Mouse (Mus musculus) mouse trophoblast stem cell (cell line): ENCODE data around the gene Pin1.

Experiments used
- in situ Hi-C, 2 experiments: fragments of 300-500 bp; cut with MseI, MboI; formaldehyde crosslinking; loops; 2 replicates in 1 of 2; 3 replicates in 1 of 2; pipeline ENCODE4 v1.15.1; 2025

Gene Pin1

DNA sequence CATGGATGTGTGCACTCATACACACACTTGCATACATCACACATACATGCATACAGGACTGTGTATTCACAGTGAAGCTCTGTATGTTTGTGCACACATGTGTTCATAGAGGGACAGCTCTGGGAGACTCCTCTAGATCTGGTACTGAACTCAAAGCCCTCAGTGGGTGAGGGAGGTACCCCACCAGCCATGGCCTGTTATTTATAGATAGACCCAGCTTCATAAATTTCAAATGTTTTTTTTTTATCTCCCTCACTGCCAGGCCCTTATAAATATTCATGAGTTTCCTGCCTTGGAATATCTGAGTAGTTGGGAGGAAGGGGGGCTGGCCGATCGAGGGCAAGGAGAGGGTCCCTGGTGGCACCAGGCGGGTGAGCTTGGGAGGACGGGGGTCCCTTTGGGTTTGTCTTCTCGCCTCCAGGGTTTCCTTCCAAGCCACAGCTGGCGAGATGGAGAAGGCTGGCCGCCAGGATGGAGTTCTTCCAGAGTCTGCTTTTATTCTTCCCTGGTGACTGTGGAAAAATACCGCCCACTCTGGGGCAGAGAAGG, 52.0 kb downstream of the Pin1 start:
- in situ Hi-C loops, result no loop called here

DNA sequence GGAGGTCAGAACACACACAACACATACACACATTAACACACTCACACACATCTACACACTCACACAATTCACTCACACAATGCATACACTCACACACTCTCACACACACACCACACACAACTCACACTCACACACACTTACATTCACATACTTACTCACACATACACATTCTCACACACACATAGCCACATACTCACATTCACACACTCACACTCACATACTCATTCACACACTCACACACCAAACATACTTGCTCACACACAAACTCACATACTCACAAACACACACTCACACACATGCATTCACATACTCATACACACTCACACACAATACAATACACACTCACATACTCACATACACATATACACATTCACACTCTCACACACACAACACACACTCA, 53.5 kb downstream of the Pin1 start:
- in situ Hi-C loops, result no loop called here

DNA sequence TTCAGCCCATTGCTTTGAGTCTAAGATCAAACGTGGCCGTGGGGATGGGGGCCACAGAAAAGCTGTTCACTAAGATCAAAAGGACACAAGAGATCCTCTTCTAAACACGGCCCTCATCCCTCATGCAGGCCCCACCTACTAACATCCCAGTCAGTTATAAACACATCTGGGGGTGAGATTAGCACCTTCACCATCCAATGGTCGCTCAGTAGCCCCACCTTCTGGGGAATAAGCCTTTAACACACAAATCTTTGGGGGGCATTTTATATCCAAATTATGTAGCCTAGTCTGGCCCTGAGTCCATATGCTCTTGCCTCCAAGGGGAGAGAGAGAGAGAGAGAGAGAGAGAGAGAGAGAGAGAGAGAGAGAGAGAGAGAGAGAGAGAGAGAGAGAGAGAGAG, 54.1 kb downstream of the Pin1 start:
- in situ Hi-C loops, result no loop called here

DNA sequence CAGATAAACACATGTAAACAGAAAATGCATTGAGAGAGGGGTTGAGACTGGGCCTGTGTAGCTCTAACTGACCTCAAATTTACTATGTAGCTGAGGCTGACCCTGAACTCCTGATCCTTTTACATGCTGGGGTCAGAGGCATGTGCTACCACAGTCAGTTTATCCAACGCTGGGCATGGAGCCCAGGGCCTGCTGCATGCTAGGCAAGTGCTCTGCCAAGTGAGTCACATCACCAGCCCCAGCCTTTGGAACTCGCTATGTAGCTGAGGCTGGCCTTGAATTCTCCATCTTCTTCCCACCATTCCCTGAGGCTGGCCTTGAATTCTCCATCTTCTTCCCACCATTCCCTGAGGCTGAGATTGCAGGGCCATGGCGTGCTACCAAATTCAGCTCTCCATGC, 58.6 kb downstream of the Pin1 start:
- in situ Hi-C loops, result loop anchor here in 1 of 2 experiments (5.0 kb wide), 1 partner anchor 38 kb away; no protein-coding TSS in a partner anchor

DNA sequence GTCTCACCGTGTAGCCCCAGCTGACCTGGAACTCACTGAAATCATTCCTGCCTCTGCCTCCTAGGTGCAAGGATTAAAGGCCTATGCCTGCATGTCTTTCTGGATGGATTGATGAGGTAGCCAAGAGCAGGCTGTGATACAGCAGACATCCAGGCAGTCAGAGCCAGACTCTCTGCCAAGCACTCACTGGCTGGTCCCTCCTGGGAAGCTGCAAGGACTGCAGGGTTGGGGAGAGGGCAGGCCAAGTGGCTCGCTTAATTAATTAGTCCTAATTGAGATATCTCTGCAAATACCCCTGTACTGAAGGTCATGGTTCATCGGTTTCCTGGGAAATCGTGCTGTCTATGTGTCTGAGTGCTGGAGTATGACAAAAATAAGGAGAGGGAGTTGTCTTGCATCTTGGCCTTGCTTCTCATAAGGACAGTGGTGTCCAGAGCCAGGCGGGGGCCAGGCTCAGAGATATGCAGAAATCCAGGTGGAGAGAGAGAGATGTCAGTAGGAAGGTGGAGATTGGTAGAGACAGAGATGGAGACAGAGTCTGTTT, 61.1 kb downstream of the Pin1 start:
- in situ Hi-C loops, result loop anchor here in 1 of 2 experiments (5.0 kb wide), 1 partner anchor 41 kb away; no protein-coding TSS in a partner anchor

DNA sequence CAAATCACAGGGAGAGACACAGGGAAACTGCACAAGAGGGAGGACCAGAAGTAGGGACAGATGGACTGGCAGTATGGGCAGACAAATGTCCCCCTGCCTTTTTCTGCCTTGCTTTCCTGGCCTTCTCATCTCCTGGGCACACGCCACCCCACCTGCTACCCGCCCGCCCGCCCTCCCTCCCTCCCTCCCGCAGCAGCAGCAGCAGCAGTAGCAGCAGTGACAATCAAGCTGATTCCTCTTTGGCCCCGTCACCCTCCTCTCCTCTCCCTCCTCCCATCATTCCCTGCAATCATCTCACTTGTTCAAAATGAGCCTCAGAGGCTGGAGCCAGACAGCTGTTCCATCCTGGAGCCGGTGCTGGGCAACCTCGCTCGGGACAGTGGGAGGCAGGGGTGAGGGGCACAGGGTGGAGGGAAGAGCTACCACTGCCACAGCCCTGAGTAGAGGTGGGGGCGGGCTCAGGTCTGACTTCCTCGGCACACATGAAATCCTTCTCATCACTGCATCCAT, 61.6 kb downstream of the Pin1 start:
- in situ Hi-C loops, result loop anchor here in 1 of 2 experiments (5.0 kb wide), 1 partner anchor 41 kb away; no protein-coding TSS in a partner anchor

DNA sequence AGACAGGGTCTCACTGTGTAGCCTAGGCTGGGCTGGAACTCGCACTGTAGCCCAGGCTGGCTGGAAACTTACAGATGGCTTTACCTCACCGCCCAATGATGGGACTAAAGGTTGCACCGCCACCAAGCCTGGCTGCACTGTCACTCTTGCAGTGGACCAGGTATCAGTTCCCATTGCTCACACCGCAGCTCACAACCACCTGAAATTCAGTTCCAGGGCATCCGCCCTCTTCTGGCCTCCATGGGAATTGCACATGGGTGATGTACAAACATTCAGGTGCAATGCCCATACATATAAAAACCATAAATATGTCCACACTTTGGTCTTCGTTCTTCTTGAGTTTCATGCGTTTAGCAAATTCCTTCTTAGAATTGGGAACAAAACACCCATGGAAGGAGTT, 63.4 kb downstream of the Pin1 start:
- in situ Hi-C loops, result no loop called here
